Comparison of ENCODE assay signal across 9 mouse cellular contexts in the genomic region with DNA sequence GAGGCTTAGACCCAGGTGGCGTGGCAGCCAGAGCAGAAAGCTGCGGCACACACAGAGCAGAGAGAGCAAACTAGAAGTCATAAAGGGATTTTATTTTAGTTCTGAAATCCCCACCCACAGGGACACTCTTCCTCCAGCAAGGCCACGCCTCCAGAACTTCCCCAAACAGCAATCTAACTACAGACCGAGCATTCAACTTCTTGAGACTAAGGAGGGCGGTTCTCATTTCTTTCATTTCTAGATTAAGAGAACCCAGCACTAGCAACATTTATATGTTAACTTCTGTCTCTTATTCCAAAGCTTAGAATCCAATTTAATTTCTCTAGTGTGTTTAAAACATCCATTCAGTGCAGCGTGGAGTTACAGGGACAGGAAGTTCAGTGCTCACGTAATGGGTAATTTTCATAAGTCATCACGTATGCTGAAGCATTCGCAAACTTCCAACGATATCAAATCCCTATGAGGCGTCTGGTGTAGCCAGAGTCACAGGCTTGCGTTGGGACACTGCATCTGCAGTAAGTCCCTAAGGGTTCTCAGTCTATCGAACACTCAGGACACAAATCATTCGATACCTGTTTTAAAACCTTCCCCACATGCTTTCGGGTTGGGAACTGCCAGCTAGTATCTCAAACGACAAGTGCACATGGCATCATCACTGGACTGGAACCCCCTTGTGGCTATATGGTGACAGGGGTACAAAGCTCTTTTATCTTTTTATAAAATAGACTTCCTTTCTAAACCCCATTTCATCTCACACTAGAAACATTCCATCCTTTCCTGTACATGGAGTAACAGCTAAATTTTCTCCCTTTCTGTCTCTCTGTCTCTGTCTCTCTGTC. TPM values are rescaled to one million over a fixed set of nuclear protein-coding genes. Genes with fewer than 3 reads are reported as not detected.
DNase-seq lines count a peak whose midpoint lies in the region; ATAC-seq and TF ChIP-seq lines count a peak whose summit lies in the region.
"Had no signal": no experiment of that assay in that cellular context is flagged by ENCODE, and none has a peak within 500 bp of the region (broad histone marks: within the 10 kb centered on the region; RNA-seq: fewer than 3 reads in every experiment).

No protein-coding gene starts in this region.

- TF ChIP-seq CTCF in lung, adult 2 months (IDR thresholded peaks at IDR 0.05; ENCODE audit: insufficient read depth, low read length): no peak
- TF ChIP-seq CTCF in cerebellum, adult 2 months (IDR thresholded peaks at IDR 0.05; ENCODE audit: borderline replicate concordance, insufficient read depth, low read depth, low read length): no peak

- no peak for DNase-seq in lung, adult 2 months
- no peak for DNase-seq in lung, adult 18-20 months
- peak; percentile 67 for DNase-seq in liver
- DNase-seq in adrenal gland, postnatal 4 days (ENCODE audit: low spot score in 2 of 2): no peak
- no peak for DNase-seq in cerebellum, adult 2 months

- peak overlapping the region; percentile 41 for H3K4me3 ChIP-seq in lung, adult 2 months (replicated peaks; ENCODE audit: extremely low read depth, low read depth, low read length)
- H3K4me3 ChIP-seq in brown adipose tissue, adult 24 weeks (ENCODE audit: insufficient read depth, low read depth, low read length): peak overlapping the region; percentile 43
- no peak overlapping the region for H3K4me3 ChIP-seq in stomach, embryonic 16.5 days (replicated peaks; ENCODE audit: low read length)
- no peak overlapping the region for H3K4me3 ChIP-seq in forebrain, embryonic 12.5 days (replicated peaks)
- H3K4me3 ChIP-seq in cerebellum, adult 2 months (replicated peaks; ENCODE audit: insufficient read depth, low read depth, low read length): no peak overlapping the region

- H3K27ac ChIP-seq in brown adipose tissue, adult 24 weeks (replicated peaks; ENCODE audit: low read depth, low read length): peak overlapping the region; percentile 39
- H3K27ac ChIP-seq in stomach, embryonic 16.5 days (ENCODE audit: low read length): peak overlapping the region; percentile 48
- no peak overlapping the region for H3K27ac ChIP-seq in forebrain, embryonic 12.5 days
- H3K27ac ChIP-seq in cerebellum, adult 2 months (ENCODE audit: insufficient read depth, low read length): no peak overlapping the region

- no peaks in the 10 kb centered on the region for H3K36me3 ChIP-seq in stomach, embryonic 16.5 days (ENCODE audit: control insufficient read depth, insufficient read depth, low read length)
- H3K36me3 ChIP-seq in forebrain, embryonic 12.5 days (replicated peaks): no peaks in the 10 kb centered on the region

- H3K9ac ChIP-seq in stomach, embryonic 16.5 days (ENCODE audit: low read length): no peak overlapping the region
- no peak overlapping the region for H3K9ac ChIP-seq in forebrain, embryonic 12.5 days

- no peaks in the 10 kb centered on the region for H3K9me3 ChIP-seq in stomach, embryonic 16.5 days (replicated peaks; ENCODE audit: control insufficient read depth, low read length)
- no peaks in the 10 kb centered on the region for H3K9me3 ChIP-seq in forebrain, embryonic 12.5 days

- peak; percentile 27; the same call in 1 of the 2 replicates for ATAC-seq in stomach, embryonic 16.5 days (ENCODE audit: insufficient read depth, low FRiP score)
- ATAC-seq in forebrain, embryonic 12.5 days (ENCODE audit: low FRiP score): no peak
- ATAC-seq: forebrain, embryonic 14.5 days had no signal

- peaks cover 4% of the 10 kb centered on the region; the same call in 1 of the 2 replicates for H3K4me1 ChIP-seq in lung, adult 2 months (ENCODE audit: control insufficient read depth, insufficient read depth, low read length)
- peaks cover 3% of the 10 kb centered on the region; the same call in 1 of the 2 replicates for H3K4me1 ChIP-seq in brown adipose tissue, adult 24 weeks (ENCODE audit: control insufficient read depth, insufficient read depth, insufficient read length, low read length)
- H3K4me1 ChIP-seq in stomach, embryonic 16.5 days (ENCODE audit: control insufficient read depth, insufficient read depth, low read length): peaks cover 8% of the 10 kb centered on the region
- peaks cover 7% of the 10 kb centered on the region for H3K4me1 ChIP-seq in forebrain, embryonic 12.5 days
- no peaks in the 10 kb centered on the region for H3K4me1 ChIP-seq in cerebellum, adult 2 months (ENCODE audit: control insufficient read depth, insufficient read depth, low read length)

- WGBS in lung, adult 2 months: 44% methylated on average over 16 of the region's 16 CpGs
- 61% methylated on average over 16 of the region's 16 CpGs for WGBS in stomach, embryonic 16.5 days
- 87% methylated on average over 16 of the region's 16 CpGs for WGBS in forebrain, embryonic 12.5 days
- WGBS in cerebellum, adult 2 months: 78% methylated on average over 16 of the region's 16 CpGs

- H3K27me3 ChIP-seq in stomach, embryonic 16.5 days (ENCODE audit: control insufficient read depth, insufficient read depth, low read length): no peaks in the 10 kb centered on the region
- no peaks in the 10 kb centered on the region for H3K27me3 ChIP-seq in forebrain, embryonic 12.5 days
- no peaks in the 10 kb centered on the region for H3K27me3 ChIP-seq in cerebellum, adult 2 months (ENCODE audit: control insufficient read depth, insufficient read depth, low read length)

- TF ChIP-seq POLR2A in lung, adult 2 months (IDR thresholded peaks at IDR 0.05; ENCODE audit: borderline replicate concordance, extremely low read depth, low read depth, low read length): no peak
- TF ChIP-seq POLR2A in cerebellum, adult 2 months (IDR thresholded peaks at IDR 0.05; ENCODE audit: borderline replicate concordance, insufficient read depth, low read length): no peak

- no peak overlapping the region; the same call in 1 of the 2 replicates for H3K4me2 ChIP-seq in stomach, embryonic 16.5 days (ENCODE audit: low read depth, low read length)
- no peak overlapping the region for H3K4me2 ChIP-seq in forebrain, embryonic 12.5 days

RNA-seq across cellular contexts. Expression of a gene that starts 18.7 kb away (rescaled TPM):
- 0.61 and 0.92 TPM in 2 replicates for polyA plus RNA-seq in lung, adult 2 months (2012; rRNA removed)
- 2.2 and 5.0 TPM in 2 replicates for polyA plus RNA-seq in brown adipose tissue, adult 24 weeks (2012; ENCODE audit: insufficient read depth, insufficient read length, missing spikeins)
- 10.5 and 13.6 TPM in 2 replicates for polyA plus RNA-seq in stomach, embryonic 16.5 days (2015; fragmentation: Nextera tagmentation; extraction: Ambion mirVana)
- 1 to 10 TPM; 7.1 to 7.3 TPM for total RNA-seq in adrenal gland, postnatal 4 days (2021)
- polyA plus RNA-seq in forebrain, embryonic 12.5 days (2016; fragmentation: Nextera tagmentation; extraction: Ambion mirVana): 3.8 and 3.9 TPM in 2 replicates
- polyA plus RNA-seq in cerebellum, adult 2 months (2012; rRNA removed): 0.59 and 1.4 TPM in 2 replicates

RNA-seq across cellular contexts. Expression of a gene that starts 45.9 kb away (rescaled TPM):
- polyA plus RNA-seq in lung, adult 2 months (2012; rRNA removed): 14.9 and 20.6 TPM in 2 replicates
- polyA plus RNA-seq in brown adipose tissue, adult 24 weeks (2012; ENCODE audit: insufficient read depth, insufficient read length, missing spikeins): 8.2 and 10.4 TPM in 2 replicates
- 17.4 and 17.8 TPM in 2 replicates for polyA plus RNA-seq in stomach, embryonic 16.5 days (2015; fragmentation: Nextera tagmentation; extraction: Ambion mirVana)
- 10 to 100 TPM; 32.0 to 33.2 TPM for total RNA-seq in adrenal gland, postnatal 4 days (2021)
- 35.2 and 36.8 TPM in 2 replicates for polyA plus RNA-seq in forebrain, embryonic 12.5 days (2016; fragmentation: Nextera tagmentation; extraction: Ambion mirVana)
- 32.1 and 34.1 TPM in 2 replicates for polyA plus RNA-seq in cerebellum, adult 2 months (2012; rRNA removed)

Comparison
In these comparisons a context has a peak if more than half of its experiments do, and no peak if none do; other contexts are left out.
1. H3K4me3 ChIP-seq: peak in lung, adult 2 months (single experiment) and brown adipose tissue, adult 24 weeks (single experiment); none in stomach, embryonic 16.5 days (single experiment), forebrain, embryonic 12.5 days (single experiment) and cerebellum, adult 2 months (single experiment).
2. H3K27ac ChIP-seq: peak in brown adipose tissue, adult 24 weeks (single experiment) and stomach, embryonic 16.5 days (single experiment); none in forebrain, embryonic 12.5 days (single experiment) and cerebellum, adult 2 months (single experiment).